Mouse (Mus musculus): ENCODE data around the gene Sox30.

- TF ChIP-seq POLR2A (IDR thresholded peaks at IDR 0.05; ENCODE audit: borderline replicate concordance, extremely low read depth, low read depth, low read length) (no peak), CTCF (IDR thresholded peaks at IDR 0.05; ENCODE audit: insufficient read depth, low read length) (peak; percentile 42; the same call in 1 of the 2 replicates)
Measured at GRCm38 (mm10) chr11:46016061-46016460, 36.0 kb downstream of the Sox30 start.
